Mouse (Mus musculus): Measurements from ENCODE around the gene Adgra1. TPM values are rescaled to one million over a fixed set of nuclear protein-coding genes. Genes with fewer than 3 reads are reported as not detected.

The Adgra1 gene
- polyA plus RNA-seq, 1 experiment from 2014 or later, result not detected

GRCm38 (mm10) chr7:139797186-139798109, 36.5 kb upstream of the Adgra1 start:
- 67% methylated on average over 9 of the region's 9 CpGs for whole genome bisulfite sequencing (ENCODE audit: insufficient replicate concordance)
- no peak overlapping the region for H3K4me2 ChIP-seq (ENCODE audit: low read depth, low read length)
- H3K9me3 ChIP-seq (ENCODE audit: low read length), result no peaks in the 10 kb centered on the region
- no peaks in the 10 kb centered on the region for H3K36me3 ChIP-seq (replicated peaks; ENCODE audit: insufficient read depth, low read length)
- H3K27me3 ChIP-seq (ENCODE audit: insufficient read depth, low read length), result no peaks in the 10 kb centered on the region
- H3K9ac ChIP-seq (replicated peaks), result no peak overlapping the region
- H3K4me3 ChIP-seq (ENCODE audit: low read depth, low read length), result no peak overlapping the region
- H3K4me1 ChIP-seq (ENCODE audit: insufficient read depth), result no peaks in the 10 kb centered on the region
- ATAC-seq (no peak), DNase-seq (no peak)
- H3K27ac ChIP-seq (ENCODE audit: low read depth), result no peak overlapping the region
- TF ChIP-seq EP300 (IDR thresholded peaks at IDR 0.05; ENCODE audit: low read depth), result no peak
- TF ChIP-seq CTCF (IDR thresholded peaks at IDR 0.05; ENCODE audit: low read depth), result no peak

- Histone ChIP-seq H3K27ac (ENCODE audit: low read depth) (no peak overlapping the region), H3K9me3 (ENCODE audit: low read length) (no peaks in the 10 kb centered on the region), H3K4me1 (ENCODE audit: insufficient read depth) (no peaks in the 10 kb centered on the region), H3K9ac (replicated peaks) (no peak overlapping the region), H3K4me3 (ENCODE audit: low read depth, low read length) (no peak overlapping the region), H3K36me3 (replicated peaks; ENCODE audit: insufficient read depth, low read length) (no peaks in the 10 kb centered on the region), H3K27me3 (ENCODE audit: insufficient read depth, low read length) (no peaks in the 10 kb centered on the region), H3K4me2 (ENCODE audit: low read depth, low read length) (no peak overlapping the region)
- WGBS (ENCODE audit: insufficient replicate concordance), result 67% methylated on average over 8 of the region's 8 CpGs
- no peak for DNase-seq
- no peak for ATAC-seq
- TF ChIP-seq CTCF (IDR thresholded peaks at IDR 0.05; ENCODE audit: low read depth) (no peak), EP300 (IDR thresholded peaks at IDR 0.05; ENCODE audit: low read depth) (no peak)
Measured at GRCm38 (mm10) chr7:139806175-139806601, 27.8 kb upstream of the Adgra1 start.

DNA sequence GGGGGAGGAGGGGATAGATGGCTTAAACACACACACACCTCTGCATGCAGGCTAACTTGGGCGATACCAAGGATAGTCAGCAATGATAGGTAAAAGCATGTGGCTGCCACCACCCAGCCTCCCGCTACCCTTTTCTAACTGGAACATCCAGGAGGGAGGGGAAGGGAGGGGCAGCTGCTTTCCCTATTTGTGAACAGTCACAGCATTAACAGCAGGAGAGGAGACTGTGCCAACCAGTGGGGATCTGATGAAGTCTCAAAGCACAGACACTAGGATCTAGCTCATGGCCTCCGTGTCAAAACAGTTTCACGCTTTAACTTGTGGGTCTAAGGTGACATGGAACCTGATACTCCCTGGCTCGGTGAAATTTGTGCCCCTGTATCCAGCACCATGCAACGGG, 23.9 kb upstream of the Adgra1 start:
- no peaks in the 10 kb centered on the region for H3K36me3 ChIP-seq (replicated peaks; ENCODE audit: insufficient read depth, low read length)
- H3K4me2 ChIP-seq (ENCODE audit: low read depth, low read length), result no peak overlapping the region
- TF ChIP-seq CTCF (IDR thresholded peaks at IDR 0.05; ENCODE audit: low read depth) (no peak), EP300 (IDR thresholded peaks at IDR 0.05; ENCODE audit: low read depth) (no peak)
- H3K4me3 ChIP-seq (ENCODE audit: low read depth, low read length), result no peak overlapping the region
- H3K27me3 ChIP-seq (ENCODE audit: insufficient read depth, low read length), result no peaks in the 10 kb centered on the region
- H3K27ac ChIP-seq (ENCODE audit: low read depth), result no peak overlapping the region
- H3K4me1 ChIP-seq (ENCODE audit: insufficient read depth), result no peaks in the 10 kb centered on the region
- ATAC-seq (no peak), DNase-seq (no peak)
- H3K9ac ChIP-seq (replicated peaks), result no peak overlapping the region
- no peaks in the 10 kb centered on the region for H3K9me3 ChIP-seq (ENCODE audit: low read length)
- 76% methylated on average over 6 of the region's 6 CpGs for WGBS (ENCODE audit: insufficient replicate concordance)

DNA sequence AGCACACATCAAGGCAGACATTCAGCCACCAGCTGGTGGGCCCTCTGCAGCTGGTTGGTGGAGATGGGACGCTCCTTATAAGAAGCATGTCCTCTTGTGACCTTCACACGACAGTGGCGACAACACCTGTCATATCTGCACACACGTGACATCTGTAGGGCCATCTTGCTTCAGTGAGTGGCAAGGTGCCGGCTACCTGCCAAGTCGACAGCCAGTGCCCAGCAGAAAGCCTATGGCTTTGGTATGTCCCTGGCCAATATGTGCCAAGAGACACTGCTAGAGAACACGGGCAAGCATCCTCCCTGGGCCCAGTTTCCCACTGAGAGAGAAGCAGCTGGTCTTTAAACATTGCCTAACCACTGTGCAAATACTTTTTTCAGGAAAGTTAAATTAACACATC, 22.3 kb upstream of the Adgra1 start:
- H3K9me3 ChIP-seq (ENCODE audit: low read length), result no peaks in the 10 kb centered on the region
- H3K4me3 ChIP-seq (ENCODE audit: low read depth, low read length), result no peak overlapping the region
- no peak for DNase-seq
- no peak for ATAC-seq
- H3K36me3 ChIP-seq (replicated peaks; ENCODE audit: insufficient read depth, low read length), result no peaks in the 10 kb centered on the region
- WGBS (ENCODE audit: insufficient replicate concordance), result 72% methylated on average over 7 of the region's 7 CpGs
- H3K27ac ChIP-seq (ENCODE audit: low read depth), result no peak overlapping the region
- no peaks in the 10 kb centered on the region for H3K27me3 ChIP-seq (ENCODE audit: insufficient read depth, low read length)
- no peak overlapping the region for H3K9ac ChIP-seq (replicated peaks)
- H3K4me2 ChIP-seq (ENCODE audit: low read depth, low read length), result no peak overlapping the region
- TF ChIP-seq EP300 (IDR thresholded peaks at IDR 0.05; ENCODE audit: low read depth) (no peak), CTCF (IDR thresholded peaks at IDR 0.05; ENCODE audit: low read depth) (no peak)
- H3K4me1 ChIP-seq (ENCODE audit: insufficient read depth), result no peaks in the 10 kb centered on the region

DNA sequence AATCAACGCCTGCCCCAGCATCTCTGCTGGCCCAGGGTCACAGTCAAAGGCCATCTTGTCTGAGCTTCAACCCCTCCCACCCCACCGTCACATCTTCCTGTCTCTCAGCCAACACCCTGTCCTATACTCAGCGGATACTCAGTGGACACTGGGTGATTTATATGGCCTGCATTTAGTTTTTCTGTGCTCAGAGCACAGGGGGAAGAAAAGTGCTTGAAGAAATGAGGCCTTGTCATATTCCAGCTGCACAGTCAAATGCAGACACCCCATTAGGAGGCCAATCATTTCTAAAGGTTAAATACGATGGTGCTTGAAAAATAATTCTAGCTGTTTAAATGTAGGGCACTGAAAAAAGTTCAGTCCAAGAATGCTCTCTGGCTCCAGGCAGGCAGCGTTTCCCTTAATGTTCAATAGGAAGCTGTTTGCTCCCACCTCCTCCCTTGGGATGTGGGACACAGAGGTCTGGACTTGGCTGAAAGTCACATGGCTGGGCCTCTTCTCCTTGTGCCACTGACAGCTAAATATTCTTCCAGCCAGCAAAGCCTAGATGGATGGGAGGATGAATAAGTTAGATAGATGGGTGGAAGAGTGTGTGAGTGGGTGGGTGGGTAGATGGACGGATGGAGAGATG, 20.3 kb upstream of the Adgra1 start:
- ATAC-seq (no peak), DNase-seq (no peak)
- Histone ChIP-seq H3K9me3 (ENCODE audit: low read length) (no peaks in the 10 kb centered on the region), H3K4me1 (ENCODE audit: insufficient read depth) (no peaks in the 10 kb centered on the region), H3K27ac (ENCODE audit: low read depth) (no peak overlapping the region), H3K9ac (replicated peaks) (no peak overlapping the region), H3K4me2 (ENCODE audit: low read depth, low read length) (no peak overlapping the region), H3K4me3 (ENCODE audit: low read depth, low read length) (no peak overlapping the region), H3K36me3 (replicated peaks; ENCODE audit: insufficient read depth, low read length) (no peaks in the 10 kb centered on the region), H3K27me3 (ENCODE audit: insufficient read depth, low read length) (no peaks in the 10 kb centered on the region)
- TF ChIP-seq EP300 (IDR thresholded peaks at IDR 0.05; ENCODE audit: low read depth) (no peak), CTCF (IDR thresholded peaks at IDR 0.05; ENCODE audit: low read depth) (no peak)
- 74% methylated on average over 6 of the region's 6 CpGs for WGBS (ENCODE audit: insufficient replicate concordance)

DNA sequence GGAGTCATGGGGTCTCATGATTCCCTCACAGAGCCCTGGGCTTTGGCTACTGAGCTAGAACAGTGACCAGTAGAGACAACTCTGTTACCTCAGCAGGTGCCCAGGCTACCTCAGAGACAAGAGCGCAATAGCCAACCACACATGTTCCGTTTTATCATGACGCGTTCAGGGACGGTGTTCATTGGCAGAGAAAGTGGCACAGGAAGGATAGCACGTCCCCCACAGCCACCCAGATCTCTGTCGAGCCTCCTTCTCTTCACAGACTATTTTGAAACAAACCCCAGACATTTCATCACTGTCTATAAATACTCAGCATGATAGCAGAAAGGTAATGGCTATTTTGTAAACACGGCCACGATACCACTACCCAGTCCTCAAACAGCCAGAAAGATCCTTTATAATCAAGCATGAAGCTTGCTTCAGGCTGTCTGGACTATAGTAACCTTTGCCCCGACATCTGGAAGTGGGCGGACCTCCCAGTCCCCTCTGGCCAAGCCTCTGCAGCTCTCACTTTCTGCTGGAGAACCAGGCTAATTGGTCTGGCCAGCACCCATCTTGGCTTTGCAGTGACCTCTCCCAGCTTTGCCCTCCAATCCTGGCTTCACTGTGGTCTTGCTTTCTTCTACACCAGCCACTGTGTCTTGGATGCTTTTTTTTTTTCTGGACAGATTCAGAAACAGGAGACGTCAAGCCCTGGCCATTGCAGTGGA, 11.5 kb upstream of the Adgra1 start:
- DNase-seq (no peak), ATAC-seq (no peak)
- no peak overlapping the region for H3K4me2 ChIP-seq (ENCODE audit: low read depth, low read length)
- 68% methylated on average over 12 of the region's 12 CpGs for WGBS (ENCODE audit: insufficient replicate concordance)
- no peak for TF ChIP-seq EP300 (IDR thresholded peaks at IDR 0.05; ENCODE audit: low read depth)
- TF ChIP-seq CTCF (IDR thresholded peaks at IDR 0.05; ENCODE audit: low read depth), result no peak
- no peaks in the 10 kb centered on the region for H3K36me3 ChIP-seq (replicated peaks; ENCODE audit: insufficient read depth, low read length)
- H3K9me3 ChIP-seq (ENCODE audit: low read length), result no peaks in the 10 kb centered on the region
- H3K4me3 ChIP-seq (ENCODE audit: low read depth, low read length), result no peak overlapping the region
- H3K27ac ChIP-seq (ENCODE audit: low read depth), result no peak overlapping the region
- H3K9ac ChIP-seq (replicated peaks), result no peak overlapping the region
- H3K27me3 ChIP-seq (ENCODE audit: insufficient read depth, low read length), result no peaks in the 10 kb centered on the region
- no peaks in the 10 kb centered on the region for H3K4me1 ChIP-seq (ENCODE audit: insufficient read depth)

Measured in liver, postnatal 0 days (tissue).